Mouse (Mus musculus): ENCODE results near the gene Fkbp11.
"Not testable (repeated sequence)": the region's sequence is repeated elsewhere in the genome, so short reads cannot be mapped to it uniquely, and the experiment has no call there.

Gene Fkbp11

GRCm38 (mm10) chr15:98727443-98728321 lies at the start of gene Fkbp11:
Gene Fkbp11, minus strand, starts transcription at chr15:98728198.
- peak; percentile 39 for DNase-seq

- no peak for DNase-seq
Observed at GRCm38 (mm10) chr15:98777762-98778161, 49.8 kb upstream of the Fkbp11 start, which contains the start of gene Wnt10b. Gene Wnt10b, minus strand, starts transcription at chr15:98778150.

- no peak for DNase-seq
Observed at GRCm38 (mm10) chr15:98777005-98777616, 49.1 kb upstream of the Fkbp11 start.

- DNase-seq: no peak
Observed at GRCm38 (mm10) chr15:98776280-98777004, 48.4 kb upstream of the Fkbp11 start.

- no peak for DNase-seq
Observed at GRCm38 (mm10) chr15:98775533-98775932, 47.5 kb upstream of the Fkbp11 start.

- no peak for DNase-seq
Observed at GRCm38 (mm10) chr15:98774096-98774495, 46.1 kb upstream of the Fkbp11 start.

GRCm38 (mm10) chr15:98772511-98773211 lies 44.7 kb upstream of the Fkbp11 start:
- no peak for DNase-seq

GRCm38 (mm10) chr15:98771813-98772425 lies 43.9 kb upstream of the Fkbp11 start:
- no peak for DNase-seq

GRCm38 (mm10) chr15:98768259-98768658 lies 40.3 kb upstream of the Fkbp11 start:
- no peak for DNase-seq

GRCm38 (mm10) chr15:98765929-98766328 lies 37.9 kb upstream of the Fkbp11 start:
- DNase-seq: no peak

GRCm38 (mm10) chr15:98762670-98763529 lies 34.9 kb upstream of the Fkbp11 start, which contains the start of gene Arf3:
Gene Arf3, minus strand, starts transcription at chr15:98763214.
- DNase-seq: peak; percentile 91

GRCm38 (mm10) chr15:98762201-98762621 lies 34.2 kb upstream of the Fkbp11 start:
- peak; percentile 75 for DNase-seq

- DNase-seq: no peak
Observed at GRCm38 (mm10) chr15:98754125-98754524, 26.1 kb upstream of the Fkbp11 start.

GRCm38 (mm10) chr15:98753021-98753423 lies 25.0 kb upstream of the Fkbp11 start:
- DNase-seq: no peak

GRCm38 (mm10) chr15:98749093-98749492 lies 21.1 kb upstream of the Fkbp11 start:
- DNase-seq: no peak

- no peak for DNase-seq
Observed at GRCm38 (mm10) chr15:98747296-98747695, 19.3 kb upstream of the Fkbp11 start.

GRCm38 (mm10) chr15:98746344-98746965 lies 18.5 kb upstream of the Fkbp11 start:
- DNase-seq: no peak

GRCm38 (mm10) chr15:98743863-98744262 lies 15.9 kb upstream of the Fkbp11 start:
- not testable (repeated sequence) for DNase-seq

- DNase-seq: no peak
Observed at GRCm38 (mm10) chr15:98742766-98743428, 14.9 kb upstream of the Fkbp11 start.

- DNase-seq: no peak
Observed at GRCm38 (mm10) chr15:98740219-98740618, 12.2 kb upstream of the Fkbp11 start.
